Mouse (Mus musculus) heart, adult 11 months (tissue): Measurements from ENCODE around the gene Emc1.
A peak's percentile ranks its signal among the peaks of the same experiment; 100 is the strongest.

Experiments used
- DNase-seq: peaks from one replicate; pipeline ENCODE4 v3.0.0; 2022

Emc1 gene

DNA sequence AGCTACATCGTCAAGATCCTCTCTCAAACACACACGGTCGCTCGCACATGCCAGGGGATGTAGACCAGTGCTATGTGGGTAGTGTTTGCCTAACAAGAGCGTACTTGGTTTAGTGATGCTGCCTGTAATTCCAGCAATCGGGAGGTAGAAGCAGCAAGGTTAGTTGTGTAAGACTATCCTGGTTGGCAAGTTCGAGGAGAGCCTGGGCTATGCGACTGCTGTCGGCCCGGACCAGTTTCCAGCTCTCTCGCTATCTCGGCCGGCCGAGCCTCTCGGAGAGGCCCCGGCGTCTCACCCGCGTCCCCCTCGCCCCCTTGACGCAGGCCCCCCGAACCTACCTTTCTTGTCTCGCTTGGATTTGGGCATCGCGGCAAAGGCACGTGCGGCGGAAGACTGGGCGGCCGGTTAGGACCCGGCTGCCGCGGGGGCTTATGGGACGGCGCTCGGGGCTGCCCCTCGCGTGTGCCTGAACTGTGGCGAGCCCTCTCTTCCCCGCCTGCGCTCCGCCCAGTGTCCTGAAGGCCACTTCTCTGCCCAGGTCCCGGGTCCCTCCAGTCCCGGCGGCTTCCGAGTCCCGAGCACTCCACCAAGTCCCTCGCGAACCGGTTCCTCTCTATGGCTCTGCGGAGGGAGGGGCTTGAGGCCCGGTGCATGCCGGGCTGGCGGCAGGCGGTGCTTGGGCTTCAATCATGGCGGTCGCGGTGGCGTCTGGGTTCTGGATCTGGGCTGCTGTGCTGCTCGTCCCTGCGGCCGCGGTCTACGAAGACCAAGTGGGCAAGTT lies at the start of gene Emc1, which contains the start of the genes Mrto4 and Ubr4:
Emc1 (plus strand) TSS at position 657 of the 781 bp plus-strand sequence.
Mrto4 (minus strand) TSS at position 646 of the 781 bp plus-strand sequence.
Ubr4 (plus strand) TSS at position 679 of the 781 bp plus-strand sequence.
- peak; percentile 99 for DNase-seq

DNA sequence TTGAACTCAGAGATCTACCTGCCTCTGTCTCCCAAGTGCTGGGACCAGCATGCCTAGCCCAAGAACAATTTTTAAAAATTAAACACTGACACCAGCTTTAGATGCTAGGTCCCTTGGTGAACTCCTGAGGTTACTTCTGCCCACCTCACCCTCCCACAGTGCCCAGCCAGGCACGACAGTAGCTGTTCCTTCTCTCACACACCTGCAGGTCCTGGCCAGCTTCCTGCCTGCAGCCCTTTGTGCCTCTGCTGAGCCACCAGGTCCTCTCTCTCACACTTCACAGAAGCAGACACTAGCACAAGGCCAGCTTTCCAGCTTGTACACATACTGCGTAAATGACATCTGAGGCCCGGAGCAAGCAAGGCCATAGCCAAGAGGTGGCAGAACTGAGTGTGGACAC lies 46.9 kb upstream of the Emc1 start:
- no peak for DNase-seq

DNA sequence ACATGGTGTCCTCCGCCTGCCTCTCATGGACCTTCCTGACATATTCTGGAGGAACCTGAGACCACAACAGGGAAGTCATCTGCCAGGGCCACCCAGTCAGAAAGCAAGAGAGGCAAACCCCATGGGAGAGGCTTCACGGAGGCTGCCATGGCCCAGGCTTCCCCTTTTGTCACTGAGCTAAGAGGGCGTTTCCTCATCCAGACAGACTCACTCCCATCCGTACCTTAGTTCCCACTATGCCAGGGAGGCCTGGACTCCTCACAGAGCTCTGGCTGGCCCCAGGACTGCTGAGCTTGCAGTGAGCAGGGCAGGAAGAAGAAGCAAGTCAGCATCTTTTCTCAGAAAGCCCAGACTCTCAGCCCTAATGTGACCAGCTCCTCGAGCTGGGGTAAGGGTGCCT lies 44.5 kb upstream of the Emc1 start:
- peak; percentile 97 for DNase-seq

DNA sequence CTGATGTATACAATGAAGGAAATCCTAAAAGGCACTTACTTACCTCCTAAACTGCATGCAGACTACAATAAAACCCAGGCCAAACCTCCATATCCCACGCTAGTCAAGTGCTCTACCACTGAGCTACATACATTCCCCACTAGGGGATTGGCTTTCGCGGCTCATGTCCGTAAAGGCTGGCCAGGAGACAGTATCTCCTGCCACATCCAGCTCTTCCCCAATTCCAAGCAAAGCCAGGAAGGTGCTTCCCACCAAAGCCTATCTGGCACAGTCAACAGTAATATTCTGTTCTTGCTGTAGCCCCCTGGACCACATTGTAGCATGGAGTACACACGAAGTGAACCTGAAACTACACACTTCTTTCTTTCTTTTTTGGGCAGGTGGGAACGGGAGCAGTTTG lies 42.7 kb upstream of the Emc1 start:
- DNase-seq: peak; percentile 84

DNA sequence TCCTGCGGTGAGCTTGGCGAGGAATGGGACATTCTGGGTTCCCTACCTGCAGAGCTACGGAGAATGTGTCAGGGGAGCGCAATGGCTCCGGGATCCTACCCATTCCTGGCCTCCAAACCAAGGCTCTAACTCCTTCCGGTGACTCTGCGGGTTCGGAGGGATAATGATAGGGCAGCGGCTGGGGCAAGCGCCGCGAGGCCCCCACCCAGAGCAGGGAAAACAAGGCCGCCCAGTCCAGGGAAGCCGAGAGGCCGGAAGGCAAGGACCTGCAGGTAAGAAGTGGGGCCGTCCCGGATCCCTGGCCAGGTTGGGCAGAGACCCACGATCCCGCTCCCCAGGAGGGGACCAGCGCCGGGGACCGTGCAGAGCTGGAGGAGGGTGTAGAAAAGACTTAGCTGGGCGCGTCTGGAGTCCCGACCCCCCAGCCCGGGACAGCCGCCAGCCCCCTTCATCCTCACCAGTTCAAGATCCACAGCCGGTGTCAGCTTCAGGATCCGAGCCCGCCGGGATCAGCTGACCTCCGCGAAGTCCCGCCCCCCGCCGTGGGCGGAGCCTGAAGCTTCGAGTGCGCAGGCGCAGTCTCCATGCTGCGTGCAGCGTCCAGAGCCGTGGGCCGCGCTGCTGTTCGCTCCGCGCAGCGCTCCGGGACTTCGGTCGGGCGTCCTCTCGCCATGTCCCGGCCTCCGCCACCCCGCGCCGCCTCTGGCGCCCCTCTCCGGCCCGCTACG lies 42.1 kb upstream of the Emc1 start, which contains the start of the genes Pqlc2 and Akr7a5:
Pqlc2 (minus strand) TSS at position 538 of the 728 bp plus-strand sequence.
Akr7a5 (plus strand) TSS at position 574 of the 728 bp plus-strand sequence.
- DNase-seq: peak; percentile 99

DNA sequence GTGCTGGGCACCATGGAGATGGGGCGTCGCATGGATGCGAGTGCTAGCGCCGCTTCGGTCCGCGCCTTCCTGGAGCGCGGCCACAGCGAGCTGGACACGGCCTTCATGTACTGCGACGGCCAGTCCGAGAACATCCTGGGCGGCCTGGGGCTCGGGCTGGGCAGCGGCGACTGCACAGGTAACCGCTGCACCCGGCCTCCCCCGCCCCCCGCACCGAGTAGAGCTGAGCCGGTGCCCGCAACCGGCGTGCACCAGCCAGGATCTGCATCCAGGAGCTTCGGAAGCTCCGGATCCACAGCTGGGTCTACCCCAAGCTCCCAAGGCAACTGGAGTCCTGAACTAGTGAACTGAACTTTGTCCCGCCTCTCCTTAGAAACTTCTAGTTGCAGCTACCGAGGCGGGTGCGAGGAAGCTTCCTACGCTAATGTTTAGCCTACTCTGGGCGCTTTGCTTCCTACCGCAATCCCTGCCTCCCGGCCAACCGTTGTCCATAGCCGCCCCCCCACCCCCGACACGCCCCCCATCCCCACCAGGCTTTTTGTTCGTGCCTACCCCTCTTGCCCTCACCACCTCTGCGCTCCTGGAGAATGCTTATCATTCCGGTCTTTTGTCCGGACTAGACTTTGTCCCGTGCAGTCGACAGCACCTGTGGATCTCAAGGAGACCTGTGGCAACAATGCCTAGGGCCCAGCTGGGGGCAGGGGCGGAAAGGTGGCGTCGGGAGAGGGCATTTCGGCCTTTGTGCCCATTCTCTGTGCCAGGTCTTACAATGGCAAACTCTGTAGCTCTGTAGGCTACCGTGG lies 41.3 kb upstream of the Emc1 start:
- no peak for DNase-seq

DNA sequence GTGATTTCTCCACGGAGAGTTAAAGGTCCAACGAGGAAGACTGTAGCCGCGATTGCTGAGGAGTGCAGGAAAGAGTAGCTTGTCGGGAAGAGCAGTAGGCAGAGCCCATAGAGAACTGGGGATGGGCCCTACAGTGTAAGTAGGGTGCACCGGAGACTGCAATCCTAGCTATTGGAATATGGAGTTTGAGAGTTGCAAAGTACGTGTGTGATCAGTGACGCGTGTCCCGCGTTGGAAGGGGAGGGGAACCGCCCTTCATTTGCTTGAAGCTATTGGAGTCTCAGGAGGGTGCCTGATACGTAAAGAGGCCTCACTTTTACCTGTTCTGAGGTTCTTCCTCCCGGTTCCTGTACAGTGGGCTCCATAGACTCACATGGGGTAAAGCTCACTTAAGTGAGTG lies 40.7 kb upstream of the Emc1 start:
- DNase-seq: no peak

DNA sequence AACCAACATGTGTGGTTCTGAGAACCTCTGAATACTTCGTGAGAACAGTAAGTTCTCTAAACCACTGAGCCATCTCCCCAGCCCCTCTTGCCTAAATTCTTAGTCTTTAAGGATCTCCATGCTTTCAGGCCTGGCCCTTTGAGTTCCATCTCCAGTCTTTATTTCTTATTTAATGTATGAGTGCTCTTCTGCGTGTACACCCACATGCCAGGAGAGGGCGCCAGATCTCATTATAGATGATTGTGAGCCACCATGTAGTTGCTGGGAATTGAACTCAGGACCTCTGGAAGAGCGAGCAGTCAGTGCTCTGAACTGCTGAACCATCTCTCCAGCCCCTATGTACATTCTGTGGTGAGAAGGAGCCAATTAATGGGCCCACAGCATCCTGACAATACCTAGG lies 39.8 kb upstream of the Emc1 start:
- peak; percentile 88 for DNase-seq

DNA sequence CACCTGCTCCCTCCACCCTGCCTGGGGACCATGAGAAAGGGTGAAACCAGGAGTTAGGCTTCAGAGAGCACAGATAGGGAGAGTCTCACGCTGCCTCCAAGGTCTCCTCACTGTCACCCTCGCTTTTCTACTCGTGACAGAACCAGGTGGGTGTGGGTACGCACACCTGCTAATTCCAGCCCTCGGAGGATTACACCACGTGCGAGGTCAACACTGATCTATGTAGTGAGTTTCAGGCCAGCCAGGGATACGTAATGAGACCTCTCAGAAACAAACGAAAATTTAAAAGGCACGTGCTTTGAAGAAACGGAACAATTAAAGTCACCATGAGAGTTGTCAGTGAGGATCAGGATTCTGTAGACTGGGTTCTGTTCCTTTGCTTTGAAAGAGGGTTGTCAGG lies 33.9 kb upstream of the Emc1 start:
- DNase-seq: no peak

DNA sequence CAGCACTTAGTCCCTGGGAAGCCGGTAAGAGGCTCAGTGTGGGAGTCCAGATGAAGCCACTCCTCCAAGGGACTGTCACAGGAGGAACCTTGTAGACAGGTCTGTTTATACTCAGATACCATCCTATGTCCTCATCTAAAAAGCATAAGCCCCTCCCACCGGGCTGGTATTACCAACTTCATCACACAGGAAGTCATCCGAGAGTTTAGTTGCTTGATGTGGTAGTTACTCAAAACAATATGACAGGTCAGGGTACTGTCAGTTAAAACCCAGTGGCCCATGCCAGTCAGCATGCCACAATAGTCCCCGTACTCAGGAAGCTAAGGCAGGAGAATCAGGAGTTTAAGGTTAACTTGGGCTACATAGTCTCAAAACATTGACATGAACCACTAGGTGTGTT lies 32.6 kb upstream of the Emc1 start:
- no peak for DNase-seq

DNA sequence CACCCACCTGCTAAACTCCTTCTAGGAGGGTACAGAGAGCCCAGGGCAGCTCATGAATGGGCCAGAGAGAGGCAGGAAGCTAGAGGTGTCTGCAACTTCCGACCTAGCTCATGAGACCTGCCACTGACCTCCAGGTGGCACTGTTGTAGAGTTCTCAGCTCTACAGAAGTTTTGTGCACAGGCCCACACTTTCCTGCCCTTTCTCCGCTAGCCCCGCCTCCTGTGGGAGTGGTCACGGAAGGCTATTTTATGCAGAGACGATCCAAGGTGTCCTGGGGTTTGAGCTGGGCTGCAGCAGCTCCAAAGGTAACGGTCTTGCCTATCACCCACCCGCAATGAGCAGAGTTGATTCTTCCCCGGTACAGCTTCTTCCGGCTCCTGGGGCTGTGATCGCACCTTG lies 21.8 kb upstream of the Emc1 start:
- peak; percentile 95 for DNase-seq

DNA sequence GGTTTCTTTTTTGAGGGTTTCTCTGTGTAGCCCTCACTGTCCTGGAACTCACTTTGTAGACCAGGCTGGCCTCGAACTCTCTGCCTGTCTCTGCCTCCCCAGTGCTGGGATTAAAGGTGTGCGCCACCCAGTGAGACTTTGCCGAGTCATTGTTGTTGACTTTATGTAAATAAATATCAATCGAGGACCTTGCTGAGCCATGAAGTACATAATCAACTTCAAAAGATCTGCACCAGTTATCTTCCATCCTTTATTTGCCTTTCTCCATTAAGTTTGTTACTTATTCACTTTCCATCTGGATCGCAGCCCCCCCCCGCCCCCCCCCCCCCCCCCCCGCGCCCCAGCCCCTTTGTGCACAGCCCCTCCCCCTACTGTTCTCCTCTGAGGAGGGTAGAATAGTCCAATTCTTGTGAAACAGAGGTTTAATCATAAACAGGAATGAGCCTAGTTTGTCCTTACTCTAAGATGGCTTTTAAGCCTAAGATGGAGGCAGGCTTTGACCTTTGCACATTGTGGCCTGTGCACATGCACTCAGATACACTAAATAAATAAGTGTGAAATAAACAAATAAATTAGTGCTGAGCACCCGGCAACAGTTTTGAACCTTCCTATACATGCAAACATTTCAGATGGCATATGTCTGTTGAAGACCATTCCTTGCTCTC lies 17.6 kb upstream of the Emc1 start:
- no peak for DNase-seq

DNA sequence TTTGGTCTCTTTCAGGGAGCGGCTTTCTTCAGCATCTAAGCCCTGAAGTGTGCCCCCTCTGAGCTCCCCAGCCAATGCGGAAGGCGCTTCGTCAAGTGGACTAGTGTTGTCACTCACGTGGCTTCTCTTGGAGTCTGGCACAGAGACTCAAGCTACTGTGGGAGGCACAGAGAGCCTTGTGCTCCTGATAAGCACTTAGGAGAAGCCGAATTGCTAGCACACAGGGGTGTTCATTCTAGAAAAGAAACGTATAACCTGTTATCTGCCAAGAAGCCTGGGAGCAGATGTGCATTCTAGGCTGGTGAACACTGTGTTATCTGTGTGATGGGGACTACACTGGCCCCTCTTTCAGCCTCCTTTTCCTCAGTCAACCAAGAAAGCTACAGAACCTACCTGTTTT lies 16.9 kb upstream of the Emc1 start:
- DNase-seq: no peak

DNA sequence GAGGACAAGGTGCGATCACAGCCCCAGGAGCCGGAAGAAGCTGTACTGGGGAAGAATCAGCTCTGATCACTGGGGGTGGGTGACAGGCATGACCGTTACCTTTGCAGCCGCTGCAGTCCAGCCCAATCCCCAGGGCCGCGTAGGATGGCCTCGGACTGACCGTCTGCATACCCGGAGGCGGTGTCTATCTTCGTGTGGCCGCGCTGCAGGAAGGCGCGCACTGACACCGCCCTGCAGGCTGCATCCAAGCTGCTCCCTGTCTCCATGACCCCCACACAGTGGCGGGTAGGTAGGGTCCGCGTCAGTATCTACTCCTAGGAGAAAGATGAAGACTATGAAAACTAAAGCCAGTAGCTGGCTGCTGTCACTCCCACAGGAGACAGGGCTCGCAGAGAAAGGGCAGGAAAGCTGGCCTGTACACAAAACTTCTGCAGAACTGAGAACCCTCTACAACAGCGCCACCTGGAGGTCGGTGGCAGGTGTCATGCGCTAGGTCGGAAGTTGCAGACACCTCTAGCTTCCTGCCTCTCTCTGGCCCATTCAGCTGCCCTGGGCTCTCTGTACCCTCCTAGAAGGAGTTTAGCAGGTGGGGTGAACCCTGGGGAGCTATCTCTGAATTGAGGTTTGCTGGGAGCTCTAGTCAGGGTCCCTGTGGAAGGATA lies 15.4 kb upstream of the Emc1 start:
- DNase-seq: peak; percentile 94

DNA sequence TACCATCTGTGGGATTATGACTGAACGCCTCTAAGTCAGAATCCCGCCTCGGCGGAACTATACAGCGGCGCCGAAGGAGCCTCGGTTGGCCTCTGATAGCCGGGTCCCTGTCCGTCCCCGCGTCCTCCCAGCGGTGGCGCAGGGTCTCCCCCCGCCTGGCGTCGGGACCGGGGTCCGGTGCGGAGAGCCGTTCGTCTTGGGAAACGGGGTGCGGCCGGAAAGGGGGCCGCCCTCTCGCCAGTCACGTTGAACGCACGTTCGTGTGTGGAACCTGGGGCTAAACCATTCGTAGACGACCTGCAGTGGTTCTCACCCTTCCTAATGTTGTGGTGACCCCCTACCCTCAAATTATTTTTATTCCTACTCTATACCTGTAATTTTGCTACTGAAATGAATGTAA lies 14.2 kb upstream of the Emc1 start:
- DNase-seq: no peak

DNA sequence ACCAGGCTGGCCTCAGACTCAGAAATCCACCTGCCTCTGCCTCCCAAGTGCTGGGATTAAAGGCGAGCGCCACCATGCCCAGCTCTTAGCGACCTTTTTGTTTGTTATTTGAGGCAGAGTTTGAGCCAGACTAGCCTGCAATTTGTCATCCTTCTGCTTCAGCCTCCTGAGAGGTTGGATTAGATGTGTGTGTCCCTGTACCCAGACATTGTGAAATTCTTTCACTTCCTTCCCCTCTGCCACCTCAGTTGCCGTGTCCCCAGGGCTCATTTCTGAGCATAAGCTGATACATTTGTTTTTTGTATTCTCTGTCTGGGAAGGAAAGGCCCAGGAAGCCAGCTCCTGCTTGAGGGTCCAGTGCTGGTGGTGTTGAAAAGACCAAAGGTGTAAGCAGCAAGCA lies 11.6 kb upstream of the Emc1 start:
- no peak for DNase-seq

DNA sequence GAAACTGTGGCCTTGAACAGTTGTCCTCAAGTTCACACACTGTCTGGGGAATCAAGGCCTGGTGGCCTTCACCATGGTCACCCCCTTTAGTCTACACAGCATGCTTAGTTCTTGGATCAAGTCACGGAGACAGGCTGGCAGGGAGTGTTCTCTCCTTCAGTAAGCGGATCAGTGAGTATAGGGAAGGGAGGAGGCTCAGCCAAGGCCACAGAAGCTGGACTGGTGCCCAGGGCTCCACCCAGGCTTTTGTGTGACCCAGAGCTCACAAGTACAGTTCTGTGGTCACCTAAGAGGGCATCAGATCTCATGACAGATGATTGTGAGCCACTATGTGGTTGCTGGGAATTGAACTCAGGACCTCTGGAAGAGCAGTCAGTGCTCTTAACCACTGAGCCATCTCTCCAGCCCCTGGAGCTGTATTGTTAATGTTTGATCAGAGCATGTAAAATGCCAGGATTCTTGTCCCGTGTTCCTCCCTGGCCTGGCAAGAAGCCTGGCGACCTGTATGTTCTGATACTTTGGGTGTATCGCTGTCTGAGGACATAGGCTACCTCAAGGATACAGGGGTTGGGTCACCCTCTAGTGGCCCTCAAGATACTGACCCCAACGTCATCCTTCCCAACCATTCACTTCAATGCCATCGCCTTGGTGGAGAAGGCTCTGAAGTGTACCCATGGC lies 10.7 kb upstream of the Emc1 start:
- peak; percentile 88 for DNase-seq

DNA sequence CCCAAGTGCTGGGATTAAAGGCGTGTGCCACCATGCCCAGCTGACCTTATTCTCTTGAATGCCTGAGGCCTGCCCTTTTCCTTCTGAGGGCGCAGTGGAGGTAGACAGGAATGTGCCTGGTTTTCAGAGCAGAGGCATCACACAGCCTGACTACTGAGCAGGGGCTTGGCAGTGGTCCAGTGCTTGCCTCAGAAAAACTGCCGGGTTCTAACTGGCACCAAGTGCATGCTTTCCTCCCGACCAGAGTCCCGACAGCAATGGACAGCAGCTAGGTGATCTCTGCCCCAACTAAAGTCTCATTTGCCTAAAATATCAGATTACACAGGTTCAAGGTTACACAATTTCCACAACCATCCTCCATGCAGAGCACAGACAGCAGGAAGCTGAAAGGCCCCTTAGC lies 8.7 kb upstream of the Emc1 start:
- no peak for DNase-seq

DNA sequence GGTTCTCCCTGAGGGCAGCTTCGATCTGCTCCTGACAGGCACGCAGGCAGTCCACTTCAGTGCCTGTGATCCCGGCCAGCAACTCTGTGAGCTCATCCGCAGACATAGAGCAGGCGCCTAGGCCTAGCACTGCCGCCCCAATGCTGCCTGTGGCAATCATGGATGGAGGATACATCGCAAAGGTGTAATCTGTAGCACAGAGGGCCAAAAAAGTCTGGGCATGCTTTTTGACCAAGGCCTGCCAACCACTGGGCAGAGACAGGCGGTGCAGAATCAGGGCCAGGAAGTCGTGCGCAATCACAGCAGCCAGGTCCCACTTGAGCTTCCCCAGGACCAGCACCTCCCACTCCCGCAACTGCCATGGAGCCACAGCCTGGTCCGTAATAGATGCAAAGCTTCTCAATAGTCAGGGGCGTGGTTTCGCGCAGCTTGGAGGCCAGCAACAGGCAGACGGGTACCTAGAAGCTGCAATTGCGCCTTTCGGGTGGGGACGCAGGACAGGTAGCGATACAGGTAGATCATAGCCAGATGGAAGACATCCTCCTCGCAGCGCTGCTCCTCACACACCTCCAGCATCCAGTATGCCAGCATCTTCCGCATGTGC lies 6.9 kb upstream of the Emc1 start:
- DNase-seq: peak; percentile 89

DNA sequence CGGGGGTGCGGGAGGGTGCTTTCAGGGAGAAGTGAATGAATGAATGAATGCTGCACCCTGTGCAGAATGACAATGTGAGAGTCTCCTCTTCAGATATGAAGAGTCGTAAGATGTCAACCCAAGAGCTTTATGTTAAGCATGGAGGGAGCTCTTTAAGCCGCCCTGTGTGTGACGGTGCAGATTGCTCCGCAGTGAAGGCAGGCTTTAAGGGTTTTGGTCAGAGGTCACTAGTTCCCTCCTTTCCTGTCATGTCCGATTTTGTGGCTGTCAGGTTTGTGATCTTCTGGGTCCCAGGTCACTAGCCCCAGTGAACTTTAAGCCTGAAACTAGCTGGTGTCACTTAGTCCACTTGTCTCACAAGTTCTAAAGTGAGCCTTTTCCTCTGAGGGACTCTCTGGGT lies 445 bp downstream of the Emc1 start:
- DNase-seq: no peak

DNA sequence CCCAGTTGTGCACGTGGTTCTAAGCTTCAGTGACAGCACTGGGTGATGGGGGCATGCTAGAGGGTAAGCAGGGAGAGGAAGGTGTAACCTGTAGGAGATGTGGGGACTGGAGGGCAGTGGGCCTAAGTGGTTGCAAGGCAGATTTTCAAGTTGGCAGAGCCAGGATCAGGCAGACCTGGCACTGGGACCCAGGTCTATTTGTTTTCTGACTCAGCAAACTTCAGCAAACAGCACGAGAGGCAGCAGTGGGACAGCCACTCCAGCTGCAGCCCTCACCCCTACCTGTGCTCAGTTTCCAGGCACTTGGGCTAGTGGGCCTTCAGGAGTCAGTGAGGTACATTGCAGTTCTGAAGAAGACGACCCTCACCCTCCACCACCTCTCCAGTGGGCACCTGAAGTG lies 4.8 kb downstream of the Emc1 start:
- no peak for DNase-seq
